Mouse (Mus musculus) left cerebral cortex, postnatal 36 days (tissue): Measurements from ENCODE around the gene Tpst1. TPM values are rescaled to one million over a fixed set of nuclear protein-coding genes. Genes with fewer than 3 reads are reported as not detected.

Experiments
- DNase-seq, 2 experiments: peaks; one replicate each; pipeline ENCODE4 v3.0.0; 2021 to 2022; ENCODE audit warnings: low spot score in 2 of 2, mixed read lengths in 1 of 2
- intact Hi-C: fragments of 180-260 bp; cut with DNase I; formaldehyde crosslinking; loops from one replicate; pipeline ENCODE4 v1.15.1; 2025
- total RNA-seq, 2 experiments: library from RNA; stranded (reverse); gene quantifications; 2 replicates each; pipeline ENCODE4 v1.2.3; 2021

Tpst1 gene
- total RNA-seq, 2 experiments from 2014 or later: 33.2 to 35.3 TPM

DNA sequence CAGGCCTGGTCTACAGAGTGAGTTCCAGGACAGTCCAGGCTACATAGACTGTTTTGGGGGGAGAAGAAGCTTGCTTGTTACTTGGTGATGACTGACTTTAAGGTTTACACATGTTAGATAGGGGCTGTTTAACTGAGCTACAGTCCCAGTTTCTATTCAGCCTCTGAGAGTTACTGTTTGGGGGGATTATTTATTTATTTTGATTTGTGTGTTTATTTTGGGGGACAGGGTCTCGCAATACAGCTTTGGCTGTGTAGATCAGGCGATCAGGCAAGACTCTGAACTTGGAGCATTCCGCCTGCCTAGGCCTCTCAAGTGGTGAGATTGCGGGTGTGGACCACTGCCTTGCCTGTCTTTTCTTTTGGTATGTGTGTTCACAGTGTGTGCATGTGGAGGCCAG is 99.9 kb downstream of the Tpst1 start:
- intact Hi-C loops: no loop called here
- no peak for DNase-seq

DNA sequence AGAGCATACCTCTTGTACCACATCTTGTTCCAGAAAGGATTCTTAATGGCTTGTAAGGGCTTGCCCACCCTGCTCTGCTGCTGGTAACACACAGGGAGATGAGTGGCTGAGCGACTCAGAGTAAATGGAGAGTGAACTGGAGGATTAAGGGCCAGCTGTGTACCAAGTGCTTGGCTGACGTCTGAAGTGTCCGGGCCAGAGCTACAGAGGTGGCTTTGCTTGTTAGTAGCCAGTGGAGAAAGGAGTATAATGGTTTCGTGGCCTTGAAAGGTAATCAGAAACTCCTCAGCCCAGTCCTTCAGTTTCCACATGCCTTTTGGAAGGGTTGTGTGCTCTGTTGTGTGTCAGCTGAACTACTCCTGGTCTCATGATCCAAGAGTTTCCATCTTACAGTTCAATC is 104.7 kb downstream of the Tpst1 start:
- intact Hi-C loops: no loop called here
- DNase-seq: no peak

DNA sequence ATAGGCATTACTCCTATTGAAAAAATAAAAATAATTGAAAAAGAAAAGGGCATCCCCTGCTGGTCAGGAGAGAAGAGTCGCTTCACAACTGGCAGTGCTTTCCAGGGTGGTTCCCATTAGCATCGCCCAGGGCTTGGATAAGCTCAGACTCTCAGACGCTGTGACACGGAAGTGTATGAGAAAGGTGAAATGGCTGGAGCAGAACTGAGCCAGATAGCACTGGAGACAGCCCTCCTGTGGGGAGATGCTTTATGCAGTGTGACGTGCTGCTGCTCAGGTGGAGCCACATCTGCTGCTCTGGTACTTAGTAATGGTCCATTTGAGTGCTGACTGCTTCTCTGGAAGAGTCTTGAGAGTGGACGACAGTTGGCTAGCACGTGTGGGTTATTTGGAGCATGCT is 107.2 kb downstream of the Tpst1 start:
- no peak for DNase-seq
- intact Hi-C loops: no loop called here

DNA sequence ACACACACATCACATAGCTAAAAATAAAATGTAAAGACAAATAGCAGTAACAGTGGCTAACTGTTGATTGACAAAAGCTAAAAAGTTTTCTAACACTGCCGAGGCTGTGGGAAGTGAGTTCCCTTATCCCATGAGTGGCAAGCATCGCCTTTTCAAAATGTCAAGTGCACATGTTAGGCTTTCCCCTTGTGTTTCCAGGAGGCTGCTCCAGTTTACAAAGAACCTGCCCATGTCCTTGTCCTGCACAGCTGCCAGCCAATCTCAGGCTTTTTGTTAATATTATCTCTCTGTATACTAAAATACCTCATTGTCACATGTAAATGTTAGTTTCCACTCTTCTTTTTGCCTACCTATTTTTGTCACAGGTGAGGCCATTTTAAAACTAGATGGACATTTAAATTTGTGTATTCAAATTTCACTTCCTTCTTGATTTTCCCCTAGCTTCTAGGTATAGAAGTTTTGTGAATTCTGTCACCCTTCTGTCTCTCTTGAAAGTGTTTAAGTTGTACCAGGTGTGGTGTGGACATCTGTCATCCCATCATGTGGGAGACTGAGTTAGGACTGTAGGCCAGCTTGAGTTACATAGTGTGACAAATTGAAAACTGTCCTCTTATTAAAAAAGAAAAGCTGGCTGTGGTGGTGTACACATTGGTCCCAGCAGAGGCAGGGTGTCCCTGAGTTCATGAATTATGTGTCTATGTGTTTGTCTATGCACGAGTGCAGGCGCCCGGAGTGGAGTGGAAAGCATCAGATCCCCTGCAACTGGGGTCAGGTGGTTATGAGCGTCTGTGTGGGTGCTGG is 108.8 kb downstream of the Tpst1 start:
- no peak for DNase-seq
- intact Hi-C loops: no loop called here

DNA sequence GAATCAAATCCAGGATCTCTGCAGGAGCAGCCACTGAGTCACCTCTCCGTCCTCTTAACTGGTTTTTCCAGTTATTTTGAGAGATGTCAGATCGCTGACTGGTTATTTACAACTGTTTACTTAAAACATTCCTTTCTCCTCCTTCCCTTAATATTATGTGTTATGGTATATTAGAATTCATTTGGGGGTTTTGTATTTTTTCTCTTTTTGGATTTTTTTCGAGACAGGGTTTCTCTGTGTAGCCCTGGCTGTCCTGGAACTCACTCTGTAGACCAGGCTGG is 109.4 kb downstream of the Tpst1 start:
- no peak for DNase-seq
- intact Hi-C loops: no loop called here

DNA sequence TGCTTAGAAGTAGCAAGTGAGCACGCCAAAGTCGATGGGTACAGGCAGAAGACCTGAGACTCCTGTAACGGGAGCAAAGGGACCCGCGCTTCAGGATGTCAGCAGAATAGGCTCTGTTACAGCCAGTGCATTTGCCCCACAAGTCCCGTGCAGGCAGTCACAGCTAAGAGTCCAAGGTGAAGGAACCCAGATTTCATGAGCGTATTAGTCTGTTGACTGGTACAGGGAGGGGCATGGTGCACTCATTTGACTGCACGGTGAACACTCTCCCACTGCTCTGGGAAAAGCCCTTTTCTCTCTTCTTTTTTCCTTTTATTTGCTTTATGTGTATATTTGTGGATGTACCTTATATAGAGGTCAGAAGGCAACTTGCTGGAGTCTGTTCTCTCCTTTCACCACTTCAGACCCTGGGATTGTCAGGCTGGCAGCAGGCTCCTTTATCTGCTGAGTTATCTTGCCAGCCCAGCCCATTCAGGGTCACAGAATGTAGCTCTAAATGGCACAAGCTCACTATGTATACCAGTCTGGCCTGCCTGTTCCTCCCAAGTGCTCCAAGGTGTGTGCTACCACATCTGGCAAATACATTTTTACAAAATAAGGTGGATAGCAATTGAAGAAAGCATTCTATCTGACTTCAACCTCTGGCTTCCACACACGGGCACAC is 111.2 kb downstream of the Tpst1 start:
- no peak for DNase-seq
- intact Hi-C loops: no loop called here

DNA sequence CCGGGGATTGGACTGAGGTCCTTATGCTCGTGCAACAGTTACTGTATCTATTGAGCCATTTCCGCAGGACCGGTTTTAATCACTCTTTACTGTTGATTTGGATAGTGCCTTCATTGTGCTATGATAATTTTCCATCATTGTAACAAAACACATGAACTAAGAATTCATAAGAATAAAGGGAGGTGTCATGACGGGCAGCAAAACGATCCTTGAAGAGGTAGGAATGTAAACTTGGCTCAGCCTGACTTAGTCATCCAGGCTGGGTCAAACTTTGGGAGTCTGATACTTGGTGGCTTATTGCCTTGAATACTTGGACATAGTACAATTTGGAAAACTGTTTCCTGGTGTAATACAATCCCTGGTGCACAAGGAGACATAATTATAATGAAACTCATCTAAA is 112.2 kb downstream of the Tpst1 start:
- DNase-seq: no peak
- intact Hi-C loops: no loop called here

Other genes starting within 250 kb of the Tpst1 start
- gene Sumf2, start 226.3 kb upstream of the Tpst1 start, total RNA-seq: 10 to 100 TPM; 17.3 to 22.5 TPM
- gene Chchd2, start 185.9 kb upstream of the Tpst1 start, total RNA-seq: 100 to 1,000 TPM; 406 to 444 TPM
- gene Zbed5, start 177.6 kb upstream of the Tpst1 start, total RNA-seq: 1 to 10 TPM; 5.1 to 5.6 TPM
- 10 to 100 TPM; 13.8 to 16.3 TPM for gene Phkg1, start 174.8 kb upstream of the Tpst1 start, total RNA-seq
- gene Nupr1l, start 164.8 kb upstream of the Tpst1 start, total RNA-seq: 1 to 10 TPM; 1.1 to 3.8 TPM
- gene Vkorc1l1, start 131.4 kb upstream of the Tpst1 start, total RNA-seq: 10 to 100 TPM; 45.5 to 45.8 TPM
- 10 to 100 TPM; 10.5 to 11.8 TPM for gene Gusb, start 70.3 kb upstream of the Tpst1 start, total RNA-seq
- 10 to 100 TPM; 17.7 to 19.9 TPM for gene Asl, start 44.1 kb upstream of the Tpst1 start, total RNA-seq
- 10 to 100 TPM; 33.9 to 36.6 TPM for gene Crcp, start 44.0 kb upstream of the Tpst1 start, total RNA-seq
- gene Kctd7, start 71.5 kb downstream of the Tpst1 start, total RNA-seq: 10 to 100 TPM in 1 of 2 experiments, 1 to 10 TPM in 1; 9.4 to 13.1 TPM
- 10 to 100 TPM; 58.6 to 59.7 TPM for gene Rabgef1, start 98.5 kb downstream of the Tpst1 start, total RNA-seq
- gene Tmem248, start 143.8 kb downstream of the Tpst1 start, total RNA-seq: 10 to 100 TPM; 42.9 to 43.3 TPM
- 10 to 100 TPM; 75.4 to 81.3 TPM for gene Sbds, start 182.2 kb downstream of the Tpst1 start, total RNA-seq
- gene Tyw1, start 182.3 kb downstream of the Tpst1 start, total RNA-seq: 10 to 100 TPM; 15.3 to 16.2 TPM